Mouse (Mus musculus): ENCODE results near the gene Recql5. TPM values are rescaled to one million over a fixed set of nuclear protein-coding genes. Genes with fewer than 3 reads are reported as not detected.

The Recql5 gene
- total RNA-seq, 2 experiments from 2014 or later = 20.4 to 22.1 TPM

DNA sequence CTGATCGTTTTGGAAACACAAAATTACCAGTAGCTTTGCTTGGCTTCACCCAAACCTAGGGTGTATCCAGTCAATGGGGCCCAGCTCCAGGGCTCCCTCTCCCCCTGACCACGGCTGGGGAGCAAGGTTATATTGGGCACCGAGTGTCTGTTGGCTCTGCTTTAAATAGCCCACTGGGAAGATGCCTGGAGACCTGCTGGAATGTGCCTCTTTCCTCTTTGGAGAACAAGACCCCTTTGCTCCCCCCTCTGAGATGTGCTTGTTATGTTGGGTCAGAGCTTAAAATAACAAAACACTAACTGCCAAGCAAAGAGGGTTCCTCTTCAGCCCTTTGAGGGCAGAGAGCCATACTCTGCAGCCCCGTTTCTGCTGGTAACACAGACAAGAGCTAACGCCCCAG lies 31.1 kb downstream of the Recql5 start:
- no peak for DNase-seq
- intact Hi-C loops (cut with DNase I) = no loop called here

DNA sequence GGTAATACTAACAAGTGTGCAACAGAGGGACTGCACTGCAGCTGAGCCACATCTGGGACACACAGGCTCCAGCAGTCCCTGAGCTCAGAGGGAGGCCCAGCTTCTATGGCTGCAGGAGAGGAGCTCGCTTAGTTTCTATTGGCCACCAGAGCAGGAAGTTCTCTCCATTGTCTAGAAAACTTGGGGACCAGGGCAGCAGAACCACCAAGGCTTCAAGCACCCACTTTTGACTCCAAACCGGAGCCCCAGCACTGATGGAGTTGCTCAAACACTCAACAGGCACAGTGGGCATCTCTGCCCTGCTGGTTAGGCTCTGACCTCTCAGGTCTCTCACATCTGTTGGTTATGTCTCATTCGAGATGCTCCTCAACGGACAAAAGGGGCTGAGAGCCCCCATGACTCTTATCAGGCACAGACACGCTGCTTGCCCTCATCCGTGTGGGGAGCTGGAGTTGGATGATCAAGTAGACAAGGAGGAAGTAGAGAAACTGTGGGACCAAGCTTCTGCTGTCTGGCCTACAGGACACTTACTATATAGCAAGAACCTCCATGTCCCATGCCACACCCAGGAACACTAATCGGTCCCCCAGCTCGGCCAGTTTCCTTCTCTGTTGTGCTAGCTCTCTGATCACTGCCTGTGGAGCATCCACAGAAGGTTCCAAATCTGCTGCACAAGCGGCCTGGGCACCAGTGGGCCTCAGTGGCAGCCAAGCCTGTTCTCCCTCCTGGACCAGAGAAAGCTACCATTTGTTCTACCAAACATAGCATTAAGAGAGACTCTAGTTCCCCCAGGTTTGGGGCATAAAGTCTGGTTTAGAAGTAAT lies 31.7 kb downstream of the Recql5 start:
- intact Hi-C loops (cut with DNase I) = no loop called here
- DNase-seq = no peak

DNA sequence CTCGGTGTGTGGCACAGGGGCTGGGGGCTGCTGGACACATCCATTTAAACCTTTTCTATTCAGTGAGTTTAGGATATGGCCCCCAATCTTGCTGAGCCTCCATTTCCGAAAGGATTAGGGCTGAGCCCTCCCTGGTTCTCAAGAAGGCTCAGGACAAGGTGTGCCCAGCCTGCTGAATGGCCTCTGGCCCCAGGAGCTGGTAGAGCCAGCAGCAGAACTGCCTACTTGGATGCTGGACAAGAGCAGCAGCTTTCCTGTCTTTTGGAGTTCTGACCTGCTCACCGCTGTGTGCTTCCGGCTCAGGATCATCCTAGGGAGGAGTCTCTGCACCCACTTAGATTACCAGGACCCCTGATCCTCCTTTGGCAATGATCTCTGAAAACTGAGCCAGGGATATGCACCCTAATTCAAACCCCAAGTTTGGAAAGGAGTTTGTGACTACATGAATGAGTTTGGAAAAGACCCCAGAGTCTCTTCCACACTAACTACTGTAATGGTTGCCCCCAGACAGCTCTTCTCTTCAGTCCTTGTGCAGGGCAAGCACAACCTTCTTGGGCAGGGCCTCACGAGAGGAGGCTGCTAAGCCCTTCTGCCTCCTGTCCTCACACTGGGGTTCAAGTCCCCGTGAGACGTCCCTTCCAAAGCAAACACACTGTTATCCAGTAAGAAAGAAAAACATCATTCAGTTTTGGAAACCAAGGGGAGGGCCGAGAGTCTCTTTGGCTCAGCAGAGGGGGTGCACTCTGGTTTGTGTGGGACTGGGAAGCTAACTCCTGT lies 32.5 kb downstream of the Recql5 start:
- DNase-seq = no peak
- intact Hi-C loops (cut with DNase I) = no loop called here

DNA sequence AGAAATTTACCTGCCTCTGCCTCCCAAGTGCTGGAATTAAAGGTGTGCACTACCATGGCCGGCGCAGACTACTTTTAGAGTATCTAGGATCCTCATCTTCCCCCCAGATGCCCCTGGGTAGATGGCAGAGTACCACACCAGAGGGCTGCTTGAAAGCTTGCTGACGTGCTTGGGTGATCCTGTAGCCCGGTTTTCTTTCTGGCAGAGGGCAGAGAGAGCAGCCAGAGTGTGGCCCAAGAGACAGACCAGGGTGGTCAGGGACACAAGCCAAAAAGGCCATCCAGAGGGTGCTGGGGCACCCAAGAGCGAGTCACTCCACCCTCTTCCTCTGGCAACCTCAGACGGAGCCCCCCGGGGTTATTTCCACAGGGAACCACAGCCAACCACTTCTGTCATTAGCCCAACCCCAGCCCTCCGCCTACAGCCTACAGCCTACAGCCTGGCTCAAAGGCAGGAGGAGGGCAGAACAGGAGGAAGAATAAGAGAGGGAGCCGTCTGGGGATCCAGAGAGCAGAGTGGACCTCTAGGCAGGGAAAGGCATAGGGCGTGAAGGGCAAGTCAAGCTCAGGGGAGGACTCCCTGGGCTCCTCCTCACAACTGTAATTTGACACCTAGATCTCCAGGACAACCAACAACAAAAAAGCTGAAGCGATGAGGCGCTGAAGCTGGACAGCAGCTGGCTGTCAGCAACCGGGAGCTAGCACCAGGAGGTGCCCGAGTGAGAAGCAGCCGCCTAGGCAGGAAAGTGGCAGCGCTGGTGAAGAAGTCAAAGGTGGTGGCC lies 33.6 kb downstream of the Recql5 start, which contains the start of gene Smim5:
TSS of gene Smim5 (plus strand) at position 481 of the 781 bp plus-strand sequence.
- DNase-seq = no peak
- intact Hi-C loops (cut with DNase I) = no loop called here

DNA sequence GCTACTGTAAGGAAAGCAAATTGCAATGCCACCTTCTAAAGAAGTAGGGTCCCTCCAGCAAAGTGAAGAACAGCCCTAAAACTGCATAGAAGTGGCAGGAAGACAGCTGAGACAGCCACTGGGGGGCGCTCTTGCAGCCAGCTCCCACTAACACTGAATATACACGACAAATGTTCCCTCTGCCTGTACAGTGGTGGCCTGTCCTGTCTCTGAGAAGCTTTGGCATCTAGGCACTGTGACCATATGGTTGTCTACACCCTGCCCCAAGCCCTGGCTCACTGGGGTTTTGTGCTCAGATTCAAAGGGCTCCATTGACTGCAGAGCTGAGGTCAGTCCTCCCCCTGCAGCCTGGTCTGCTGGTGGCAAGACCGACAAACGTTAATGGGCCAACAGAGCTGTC lies 34.4 kb downstream of the Recql5 start:
- peak; percentile 75 for DNase-seq
- intact Hi-C loops (cut with DNase I) = no loop called here

DNA sequence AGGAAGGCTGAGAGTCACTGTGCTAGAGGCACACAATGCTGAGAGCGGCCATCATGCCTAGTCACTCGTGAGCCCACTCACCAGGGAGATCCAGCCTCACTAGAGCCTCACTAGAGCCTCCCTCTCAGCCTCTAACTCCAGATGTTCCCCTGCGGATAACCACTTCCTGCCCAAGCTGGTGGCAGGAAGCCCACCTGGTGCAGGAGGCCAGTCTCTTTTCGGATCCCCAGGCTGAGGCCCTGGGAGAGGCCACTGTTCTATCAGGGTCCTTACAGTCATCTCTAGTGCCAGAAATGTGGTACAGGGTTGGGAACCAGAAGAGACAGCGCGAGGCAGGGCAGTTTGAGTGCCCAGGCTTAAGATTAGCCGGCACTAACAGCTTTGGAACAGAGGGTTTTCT lies 34.8 kb downstream of the Recql5 start:
- intact Hi-C loops (cut with DNase I) = no loop called here
- DNase-seq = no peak

DNA sequence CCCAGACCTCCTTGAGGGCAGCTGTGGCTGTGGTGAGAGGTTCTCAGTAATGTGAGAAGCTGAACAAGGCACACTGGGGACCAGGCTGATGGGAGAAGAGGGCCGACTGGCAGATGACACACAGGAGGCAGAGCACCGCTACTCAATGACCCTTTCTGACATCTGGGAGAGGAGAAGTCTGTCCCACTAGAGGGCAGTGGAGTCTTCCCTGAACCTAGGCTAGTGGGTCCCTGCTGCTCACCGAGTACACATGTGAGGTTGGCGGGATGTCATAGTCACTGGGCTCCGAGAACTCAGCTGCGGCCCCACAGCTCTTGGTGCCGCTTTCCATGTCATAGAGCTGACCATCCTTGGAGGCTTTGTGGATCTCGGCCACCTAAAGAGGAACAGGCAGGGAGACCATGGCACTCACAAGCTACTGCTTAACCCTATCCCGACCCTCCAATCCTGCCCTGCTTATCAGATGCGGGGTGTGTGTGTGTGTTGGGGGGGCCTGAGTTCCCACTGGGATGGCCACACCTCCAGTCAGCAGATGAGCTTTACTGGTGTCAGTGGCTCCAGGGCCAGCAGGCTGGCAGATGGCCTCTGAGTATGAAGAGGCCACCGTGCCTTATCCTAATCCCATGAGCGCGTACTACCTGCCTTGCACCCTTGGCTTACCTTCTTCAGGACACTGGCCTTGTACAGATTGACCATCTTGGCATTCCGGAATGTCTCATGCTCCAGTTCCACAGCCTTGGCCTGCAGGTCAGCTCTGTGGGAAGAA lies 38.3 kb downstream of the Recql5 start:
- intact Hi-C loops (cut with DNase I) = no loop called here

DNA sequence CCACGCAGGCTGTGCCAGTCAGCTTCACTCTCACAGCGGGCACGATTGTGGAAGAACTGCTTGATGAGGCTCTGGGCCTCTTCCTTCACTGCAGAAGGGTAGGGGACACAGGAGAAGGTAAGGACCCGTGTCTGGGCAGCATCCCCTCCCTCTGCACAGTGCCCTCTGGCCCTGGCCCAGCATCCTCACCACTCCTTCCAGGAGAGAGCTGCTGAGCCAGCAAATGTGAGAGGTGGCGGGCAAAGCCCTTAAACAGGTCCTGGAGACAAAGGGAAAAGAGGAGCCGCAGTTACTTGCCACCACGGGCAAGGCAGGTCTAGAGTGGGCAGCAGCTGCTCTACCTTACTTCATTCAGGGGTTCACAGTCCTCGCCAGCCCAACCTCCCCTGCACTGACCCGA lies 40.2 kb downstream of the Recql5 start:
- no peak for DNase-seq
- intact Hi-C loops (cut with DNase I) = no loop called here

More for the DNA sequence above, 38.3 kb downstream of the Recql5 start:
- peak; percentile 69 for DNase-seq

DNA sequence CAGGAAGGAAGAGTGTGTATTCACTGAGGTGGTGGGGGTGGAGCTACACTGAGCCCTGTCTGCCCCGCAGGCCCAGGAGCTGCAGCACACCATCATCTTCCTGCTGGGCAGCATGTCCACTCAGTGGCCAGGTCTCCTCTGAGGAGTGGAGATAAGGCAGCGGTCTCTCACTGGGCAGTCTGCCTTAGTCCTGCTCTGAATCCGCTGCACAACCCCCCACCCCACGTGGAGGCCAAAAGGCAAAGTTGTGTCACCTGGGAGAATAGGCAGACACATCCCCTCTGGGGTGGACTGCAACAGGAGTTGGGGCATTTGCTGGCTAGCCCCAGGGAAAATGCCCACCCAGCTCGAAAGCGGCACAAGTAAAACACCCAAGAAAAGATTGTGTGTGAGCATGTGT lies 41.1 kb downstream of the Recql5 start:
- intact Hi-C loops (cut with DNase I) = no loop called here
- DNase-seq = no peak

DNA sequence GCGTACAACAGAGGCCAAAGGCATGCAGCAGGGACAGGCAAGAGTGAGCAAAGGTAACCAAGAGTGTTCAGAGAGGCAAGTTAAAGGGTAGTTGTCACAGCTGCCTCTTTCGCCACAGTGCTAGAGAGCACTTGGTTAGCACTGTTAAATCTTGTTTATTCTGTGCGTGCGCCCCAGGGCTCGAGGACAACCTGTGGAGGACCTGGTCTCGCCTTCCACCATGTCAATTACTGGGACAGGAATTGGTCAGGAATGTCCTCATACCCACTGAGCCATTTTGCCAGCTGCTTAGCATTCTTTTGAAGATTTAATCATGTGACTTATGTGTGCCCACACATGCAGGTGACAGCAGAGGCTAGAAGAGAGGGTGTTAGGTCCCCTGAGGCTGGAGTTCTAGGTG lies 44.1 kb downstream of the Recql5 start:
- DNase-seq = no peak
- intact Hi-C loops (cut with DNase I) = no loop called here

DNA sequence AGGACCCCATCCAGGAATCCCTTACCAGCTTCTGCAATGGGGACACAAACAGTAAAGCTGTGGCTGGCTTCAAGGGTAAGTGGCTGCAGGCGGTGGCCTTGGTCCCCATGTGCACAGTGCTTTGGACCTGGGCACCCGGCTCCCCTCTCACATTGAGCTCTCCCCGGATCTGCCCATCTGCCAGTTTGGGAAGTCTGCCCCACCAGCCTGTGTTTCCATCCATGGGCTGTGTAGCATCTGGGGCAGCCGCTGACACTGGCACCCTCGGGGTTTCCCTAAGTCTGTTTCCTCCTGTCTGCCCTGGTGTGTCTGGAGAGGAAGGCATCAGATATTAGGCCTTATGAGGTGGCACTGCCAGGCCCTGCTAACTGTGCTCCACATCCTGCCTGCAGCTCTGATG lies 45.3 kb downstream of the Recql5 start:
- intact Hi-C loops (cut with DNase I) = no loop called here
- peak; percentile 61 for DNase-seq

DNA sequence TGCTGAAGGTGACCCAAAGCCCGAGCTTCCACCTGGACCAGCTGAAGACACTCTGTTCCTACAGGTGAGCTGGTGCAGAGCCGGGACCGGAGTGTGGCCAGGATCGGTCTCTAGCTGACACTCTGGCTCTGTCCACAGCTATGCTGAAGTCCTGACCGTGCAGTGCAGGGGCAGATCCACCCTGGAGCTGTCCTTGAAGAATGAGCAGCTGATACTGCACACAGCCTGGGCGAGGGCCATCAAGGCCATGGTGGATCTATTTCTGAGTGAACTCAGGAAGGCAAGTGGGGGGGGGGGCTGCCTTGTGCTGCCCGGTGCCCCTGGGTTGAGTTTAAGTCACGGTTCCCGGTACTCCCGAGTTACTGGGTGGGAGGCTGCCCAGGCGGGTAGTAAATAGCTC lies 46.8 kb downstream of the Recql5 start:
- intact Hi-C loops (cut with DNase I) = no loop called here
- DNase-seq = no peak

DNA sequence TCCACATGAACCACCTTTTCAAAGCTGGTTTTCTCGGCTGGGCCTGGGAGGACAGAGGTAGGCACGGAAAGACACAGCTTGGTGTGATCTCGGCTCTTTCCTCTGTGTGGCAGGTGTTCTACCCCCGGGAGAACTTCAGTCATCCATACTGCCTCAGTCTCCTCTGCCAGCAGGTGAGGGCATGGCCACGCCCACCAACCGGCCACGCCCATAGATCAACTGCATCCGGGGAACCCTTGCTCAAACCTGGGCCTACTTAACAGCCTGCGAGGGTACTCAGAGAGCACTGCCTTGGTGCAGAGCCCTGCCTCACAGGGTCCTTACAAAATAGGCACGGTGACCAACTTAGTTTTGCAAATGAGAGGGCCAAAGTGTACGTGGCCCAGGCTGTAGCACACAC lies 48.0 kb downstream of the Recql5 start:
- intact Hi-C loops (cut with DNase I) = no loop called here
- no peak for DNase-seq

DNA sequence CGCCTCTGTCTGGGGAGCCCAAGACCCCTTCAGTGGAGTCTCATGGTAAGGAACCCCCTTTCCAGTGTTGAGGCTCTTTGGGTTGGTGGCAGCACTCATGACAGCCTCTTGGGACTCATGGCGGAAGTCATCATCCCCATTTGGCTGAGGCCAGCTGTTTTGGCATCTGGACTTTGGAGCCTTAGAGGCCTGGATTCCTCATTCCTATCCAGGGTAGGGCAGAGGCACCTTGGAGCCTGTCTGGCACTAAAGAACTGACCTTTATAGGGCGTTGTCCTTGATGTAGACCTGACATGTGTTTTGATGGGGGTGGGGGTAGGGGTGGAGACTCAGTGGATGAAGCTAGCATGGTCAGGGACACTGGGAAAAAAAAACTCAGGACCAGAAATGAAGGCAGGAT lies 48.9 kb downstream of the Recql5 start:
- no peak for DNase-seq
- intact Hi-C loops (cut with DNase I) = no loop called here

DNA sequence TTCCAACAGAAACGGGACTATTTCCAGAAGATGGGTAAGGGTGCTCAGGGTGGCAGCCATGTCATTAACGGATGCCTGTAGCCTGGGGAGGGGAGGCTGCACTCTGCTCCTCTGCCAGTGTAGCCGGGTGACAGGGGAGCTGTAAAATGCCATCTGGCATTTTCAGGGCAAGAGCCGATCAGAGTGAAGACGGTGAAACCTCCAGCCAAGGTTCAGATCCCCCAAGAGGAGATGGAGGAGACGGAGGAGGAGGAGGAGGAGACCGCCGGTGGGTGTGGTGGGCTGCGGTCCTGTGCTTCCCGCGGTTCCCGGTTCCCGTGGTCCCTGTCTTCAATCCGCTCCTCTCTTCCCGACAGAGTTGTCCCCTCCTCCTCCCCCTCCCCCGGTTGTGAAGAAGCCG lies 50.0 kb downstream of the Recql5 start:
- peak; percentile 28 for DNase-seq
- intact Hi-C loops (cut with DNase I) = no loop called here

DNA sequence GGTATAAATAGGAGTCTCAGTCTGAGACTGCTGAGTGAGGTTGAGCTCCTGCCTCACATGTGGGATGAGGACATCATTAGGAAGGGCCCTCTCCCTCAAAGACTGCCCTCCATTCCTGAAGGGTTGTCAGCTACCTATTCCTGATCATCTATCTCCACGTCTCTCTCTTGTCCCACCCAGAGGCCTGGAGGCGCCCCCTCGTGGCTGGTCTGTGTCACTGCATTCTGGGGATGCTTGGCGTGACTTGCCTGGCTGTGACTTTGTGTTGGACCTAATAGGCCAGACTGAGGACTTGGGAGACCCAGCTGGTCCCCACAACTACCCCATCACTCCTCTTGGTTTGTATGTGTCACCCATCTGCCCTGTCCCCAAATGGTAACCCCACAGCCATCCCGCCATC lies 52.3 kb downstream of the Recql5 start:
- intact Hi-C loops (cut with DNase I) = no loop called here
- DNase-seq = no peak

DNA sequence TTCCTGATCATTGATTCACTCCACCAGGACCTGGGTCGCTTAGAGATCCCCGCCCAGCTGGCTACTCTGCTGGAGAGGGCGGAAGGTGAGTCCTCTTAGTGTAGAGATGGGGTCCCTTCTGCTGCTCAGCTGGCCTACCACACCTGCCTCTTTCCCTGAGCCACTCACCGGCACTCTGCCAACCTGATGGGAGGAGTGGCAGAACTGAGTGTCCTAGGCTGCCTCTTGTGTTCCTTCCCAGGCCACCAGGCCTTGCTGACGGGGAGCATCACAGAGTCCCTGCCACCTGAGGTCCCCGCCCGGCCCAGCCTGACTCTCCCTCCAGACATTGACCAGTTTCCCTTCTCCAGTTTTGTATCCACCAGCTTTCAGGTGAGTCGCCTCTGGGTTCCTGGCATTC lies 55.2 kb downstream of the Recql5 start:
- DNase-seq = no peak
- intact Hi-C loops (cut with DNase I) = no loop called here

DNA sequence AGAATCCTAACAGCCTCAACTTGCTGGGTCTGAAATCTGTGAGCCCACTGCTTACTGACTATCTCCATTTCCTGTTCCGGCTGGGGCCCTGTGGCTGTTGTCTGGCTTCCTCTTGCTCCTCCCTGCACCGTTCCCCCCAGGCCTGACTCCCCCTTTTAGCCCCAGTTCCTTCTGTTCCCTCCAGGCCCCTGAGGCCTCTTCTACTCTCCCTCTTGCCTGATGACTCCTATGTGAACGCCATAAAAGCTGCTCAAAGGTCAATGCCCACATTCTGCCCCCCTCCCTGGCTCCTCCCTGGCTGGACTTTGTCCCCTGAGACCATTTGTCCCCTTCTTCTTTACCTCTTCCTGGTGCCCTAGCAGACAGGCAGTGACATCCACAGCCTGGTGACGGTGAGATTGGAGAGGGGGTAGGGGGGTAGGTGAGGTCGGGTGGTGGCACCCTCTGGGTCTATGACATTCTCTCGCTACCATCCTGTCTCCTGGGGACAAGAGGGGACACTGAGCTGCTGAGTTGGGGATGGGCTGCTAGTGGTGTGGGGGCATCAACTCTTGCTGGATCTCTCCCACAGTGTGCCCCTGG lies 56.0 kb downstream of the Recql5 start:
- DNase-seq = no peak
- intact Hi-C loops (cut with DNase I) = no loop called here

DNA sequence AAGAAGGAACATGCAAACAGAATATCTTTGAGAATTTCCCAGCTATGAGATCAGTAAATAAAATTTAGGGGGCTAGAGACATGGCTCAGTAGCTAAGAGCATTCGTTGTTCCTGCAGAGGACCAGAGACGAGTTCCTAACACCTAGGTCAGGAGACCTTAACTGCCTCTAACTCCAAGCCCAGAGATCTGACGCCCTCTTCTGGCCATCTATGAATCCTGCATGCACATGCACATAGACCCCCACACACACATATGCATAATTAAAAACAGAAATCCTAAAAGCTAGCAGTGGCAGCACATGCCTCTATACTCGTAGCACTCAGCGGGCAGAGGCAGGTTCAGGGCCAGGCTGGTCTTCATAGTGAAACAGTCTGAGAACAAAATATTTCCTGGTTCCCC lies 56.8 kb downstream of the Recql5 start:
- DNase-seq = no peak
- intact Hi-C loops (cut with DNase I) = no loop called here

DNA sequence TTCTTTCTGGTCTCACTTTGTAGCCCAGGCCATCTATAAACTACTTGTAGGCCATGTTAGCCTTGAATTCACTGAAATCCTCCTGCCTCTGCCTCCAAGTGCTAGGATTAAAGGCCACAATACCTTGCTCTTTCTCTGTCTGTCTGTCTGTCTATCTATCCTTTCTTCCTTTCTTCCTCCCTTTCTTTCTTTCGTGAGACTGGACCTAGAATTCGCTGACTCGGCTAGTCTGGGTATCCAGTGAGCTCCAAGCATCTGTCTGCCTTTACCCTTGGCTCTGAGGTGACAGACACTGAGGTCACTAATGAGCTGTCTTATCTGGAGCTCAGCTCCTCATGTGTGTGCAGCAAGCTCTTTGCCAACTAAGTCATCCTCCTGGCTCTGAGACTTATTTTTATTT lies 57.3 kb downstream of the Recql5 start:
- no peak for DNase-seq
- intact Hi-C loops (cut with DNase I) = no loop called here
